Mouse (Mus musculus) hindbrain, embryonic 16.5 days (tissue): ENCODE data around the gene Slc24a4. TPM values are rescaled to one million over a fixed set of nuclear protein-coding genes. Genes with fewer than 3 reads are reported as not detected.

ENCODE experiments used
- ATAC-seq: fragments of 200-750 bp; cut with Nextera tagmentation; 2 replicates; pipeline ENCODE4 v1.8.0; 2017; ENCODE audit warnings: moderate TSS enrichment, moderate library complexity
- H3K27ac ChIP-seq: fragments of 300-500 bp; sonication (generic); 2 replicates; pipeline ENCODE4 v1.5.1; 2014; ENCODE audit warnings: low read depth, mild to moderate bottlenecking, control low read depth, low read length, moderate library complexity
- H3K27me3 ChIP-seq: fragments of 300-500 bp; sonication (generic); replicated peaks from 2 replicates; pipeline ENCODE4 v1.6.1; 2014; ENCODE audit warnings: low read length; ENCODE audit not compliant: control insufficient read depth, insufficient read depth
- H3K36me3 ChIP-seq: fragments of 300-500 bp; sonication (generic); 2 replicates; pipeline ENCODE4 v1.6.1; 2014; ENCODE audit warnings: mild to moderate bottlenecking, low read length, moderate library complexity, mixed read lengths; ENCODE audit not compliant: control insufficient read depth, insufficient read depth
- H3K4me1 ChIP-seq: fragments of 300-500 bp; sonication (generic); 2 replicates; pipeline ENCODE4 v1.6.1; 2014; ENCODE audit warnings: low read depth, low read length; ENCODE audit not compliant: control insufficient read depth, insufficient read depth
- H3K4me2 ChIP-seq: fragments of 300-500 bp; sonication (generic); 2 replicates; pipeline ENCODE4 v1.6.1; 2014; ENCODE audit warnings: mild to moderate bottlenecking, low read length, control low read depth, moderate library complexity
- H3K4me3 ChIP-seq: fragments of 300-500 bp; sonication (generic); 2 replicates; pipeline ENCODE4 v1.5.1; 2014; ENCODE audit warnings: mild to moderate bottlenecking, low read length, control low read depth, moderate library complexity
- H3K9ac ChIP-seq: fragments of 300-500 bp; sonication (generic); 2 replicates; pipeline ENCODE4 v1.6.1; 2014; ENCODE audit warnings: low read depth, mild to moderate bottlenecking, control low read depth, low read length, moderate library complexity
- H3K9me3 ChIP-seq: fragments of 300-500 bp; sonication (generic); 2 replicates; pipeline ENCODE4 v1.6.1; 2014; ENCODE audit warnings: mild to moderate bottlenecking, low read length, moderate library complexity; ENCODE audit not compliant: control insufficient read depth
- WGBS: fragments of 180-500 bp; shearing (Covaris S2); extraction: QIAGEN DNeasy Blood & Tissue Kit; methylation state at CpG from one replicate; pipeline ENCODE4 v1.1.7; 2014; 5-methylcytosine and 5-hydroxymethylcytosine counted together
- polyA plus RNA-seq: library from polyadenylated mRNA; unstranded; fragments of >200 nt; fragmentation: Nextera tagmentation; extraction: Ambion mirVana; gene quantifications from 2 replicates; pipeline ENCODE4 v1.2.1, GENCODE M21; 2015

Slc24a4 gene
- polyA plus RNA-seq, 1 experiment from 2014 or later: 2.2 TPM

DNA sequence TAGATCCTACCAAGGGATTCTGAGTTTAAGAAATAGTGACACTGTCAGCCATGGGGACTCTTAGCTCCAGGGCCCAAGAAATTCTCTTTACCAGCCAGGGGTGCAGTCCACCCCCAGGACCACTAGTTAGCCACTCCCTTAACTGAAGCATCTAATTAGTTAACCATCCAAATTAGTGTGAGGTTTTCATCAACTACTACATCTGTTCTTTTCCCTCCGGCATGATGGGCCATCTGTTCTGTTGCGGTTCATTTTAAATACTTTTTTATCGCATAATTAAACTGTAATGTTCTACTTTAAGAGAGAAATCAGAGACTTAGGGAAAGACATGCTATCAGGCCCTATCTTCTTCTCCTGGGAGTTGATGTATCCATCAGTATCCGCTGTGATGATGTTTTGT is 121.8 kb downstream of the Slc24a4 start:
- H3K36me3 ChIP-seq: no peaks in the 10 kb centered on the region
- ATAC-seq: no peak; the same call in 1 of the 2 replicates
- no peak overlapping the region for H3K9ac ChIP-seq
- no peak overlapping the region for H3K4me3 ChIP-seq
- H3K9me3 ChIP-seq: no peaks in the 10 kb centered on the region; the same call in 1 of the 2 replicates
- no peak overlapping the region for H3K4me2 ChIP-seq
- WGBS: 60% methylated on average over 4 of the region's 4 CpGs
- H3K27me3 ChIP-seq: no peaks in the 10 kb centered on the region
- H3K27ac ChIP-seq: no peak overlapping the region
- no peaks in the 10 kb centered on the region; the same call in 1 of the 2 replicates for H3K4me1 ChIP-seq

DNA sequence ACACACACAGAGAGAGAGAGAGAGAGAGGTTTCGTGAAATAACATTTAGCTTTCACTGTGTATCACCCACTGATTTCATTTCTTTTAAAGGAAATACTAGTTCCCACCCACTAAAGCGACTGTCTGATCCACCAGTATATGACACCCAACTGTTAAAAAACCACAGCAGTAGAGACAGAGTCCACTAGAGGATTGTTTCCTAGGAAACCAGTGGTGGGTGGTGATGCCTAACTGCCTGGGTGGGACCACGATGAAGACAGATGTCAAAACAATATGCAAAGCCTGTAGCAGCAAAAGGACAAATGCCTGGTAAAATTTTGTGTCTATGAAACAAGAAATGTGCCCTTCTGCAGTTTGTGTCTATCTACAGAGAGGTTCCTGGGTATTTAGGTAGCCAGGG is 122.5 kb downstream of the Slc24a4 start:
- Histone ChIP-seq H3K9me3 (no peaks in the 10 kb centered on the region; the same call in 1 of the 2 replicates), H3K27ac (no peak overlapping the region), H3K27me3 (no peaks in the 10 kb centered on the region), H3K4me3 (no peak overlapping the region), H3K4me1 (no peaks in the 10 kb centered on the region; the same call in 1 of the 2 replicates), H3K4me2 (no peak overlapping the region), H3K36me3 (no peaks in the 10 kb centered on the region), H3K9ac (no peak overlapping the region)
- 64% methylated on average over 3 of the region's 3 CpGs for WGBS
- peak; percentile 24; the same call in 1 of the 2 replicates for ATAC-seq

DNA sequence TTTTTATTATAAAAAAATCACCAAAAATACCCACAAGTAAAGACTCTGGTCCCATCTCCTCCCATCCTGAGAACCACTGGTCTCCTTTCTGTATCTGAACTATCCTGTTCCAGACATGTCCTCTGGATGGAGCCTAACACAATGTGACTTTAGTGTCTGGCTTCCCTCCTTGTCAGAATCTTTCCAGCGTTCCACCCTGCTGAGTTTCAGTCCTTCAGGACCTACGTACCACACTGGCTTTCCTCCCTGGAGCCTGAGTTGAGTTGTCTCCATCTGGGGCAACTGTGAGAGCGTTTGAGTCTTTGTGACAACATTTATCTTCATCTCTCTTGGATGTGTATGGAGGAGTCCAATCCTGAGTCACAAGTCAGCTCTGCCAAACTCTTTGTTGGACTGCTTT is 123.5 kb downstream of the Slc24a4 start:
- no peaks in the 10 kb centered on the region for H3K27me3 ChIP-seq
- no peak overlapping the region for H3K4me3 ChIP-seq
- H3K27ac ChIP-seq: no peak overlapping the region
- H3K9me3 ChIP-seq: no peaks in the 10 kb centered on the region; the same call in 1 of the 2 replicates
- ATAC-seq: no peak
- no peaks in the 10 kb centered on the region; the same call in 1 of the 2 replicates for H3K4me1 ChIP-seq
- no peaks in the 10 kb centered on the region for H3K36me3 ChIP-seq
- H3K9ac ChIP-seq: no peak overlapping the region
- WGBS: 62% methylated on average over 3 of the region's 3 CpGs
- H3K4me2 ChIP-seq: no peak overlapping the region

DNA sequence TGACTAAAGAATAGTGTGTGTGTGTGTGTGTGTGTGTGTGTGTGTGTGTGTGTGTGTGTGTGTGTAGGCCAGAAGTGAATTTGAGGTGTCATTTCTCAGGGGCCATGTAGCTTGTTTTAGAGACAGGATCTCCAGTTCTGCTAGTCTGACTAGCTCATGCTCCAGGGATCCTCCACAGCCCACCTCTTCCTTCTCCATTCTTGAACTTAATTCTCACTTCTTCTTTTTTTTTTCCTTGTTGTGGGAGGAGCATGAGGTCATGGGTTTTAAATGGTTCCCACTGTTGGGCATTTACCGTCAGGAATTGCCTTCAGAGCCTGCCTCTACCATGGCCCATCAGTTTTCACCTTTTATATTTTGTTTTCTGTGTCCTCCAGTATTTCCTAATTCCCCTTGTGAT is 124.0 kb downstream of the Slc24a4 start:
- Histone ChIP-seq H3K9ac (no peak overlapping the region), H3K4me3 (no peak overlapping the region), H3K27ac (no peak overlapping the region), H3K9me3 (no peaks in the 10 kb centered on the region; the same call in 1 of the 2 replicates), H3K4me1 (no peaks in the 10 kb centered on the region; the same call in 1 of the 2 replicates), H3K27me3 (no peaks in the 10 kb centered on the region), H3K4me2 (no peak overlapping the region), H3K36me3 (no peaks in the 10 kb centered on the region)
- 81% methylated on average over 1 of the region's 1 CpGs for WGBS
- no peak for ATAC-seq

DNA sequence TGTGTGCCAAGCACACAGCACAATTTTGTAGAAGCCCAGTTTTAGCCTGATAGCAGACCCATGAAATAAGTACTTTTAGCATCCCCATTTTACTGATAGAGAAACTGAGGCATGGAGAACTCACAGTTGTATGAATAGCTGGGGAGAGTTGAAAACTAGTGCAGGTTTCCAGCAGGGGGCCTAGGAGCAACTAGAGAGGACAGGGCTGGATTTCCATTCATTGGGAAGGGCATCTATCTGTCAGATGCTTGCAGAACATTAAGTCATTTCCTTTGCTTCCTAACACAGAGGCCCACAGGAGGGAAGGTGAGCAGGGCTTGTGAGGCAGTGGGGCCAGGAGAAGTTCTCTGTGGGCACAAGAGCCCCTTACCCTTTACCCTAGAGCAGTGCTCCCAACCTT is 126.5 kb downstream of the Slc24a4 start:
- Histone ChIP-seq H3K36me3 (no peaks in the 10 kb centered on the region), H3K4me2 (no peak overlapping the region), H3K27ac (no peak overlapping the region), H3K27me3 (no peaks in the 10 kb centered on the region), H3K9ac (no peak overlapping the region), H3K4me3 (no peak overlapping the region), H3K9me3 (no peaks in the 10 kb centered on the region), H3K4me1 (no peaks in the 10 kb centered on the region; the same call in 1 of the 2 replicates)
- ATAC-seq: no peak

DNA sequence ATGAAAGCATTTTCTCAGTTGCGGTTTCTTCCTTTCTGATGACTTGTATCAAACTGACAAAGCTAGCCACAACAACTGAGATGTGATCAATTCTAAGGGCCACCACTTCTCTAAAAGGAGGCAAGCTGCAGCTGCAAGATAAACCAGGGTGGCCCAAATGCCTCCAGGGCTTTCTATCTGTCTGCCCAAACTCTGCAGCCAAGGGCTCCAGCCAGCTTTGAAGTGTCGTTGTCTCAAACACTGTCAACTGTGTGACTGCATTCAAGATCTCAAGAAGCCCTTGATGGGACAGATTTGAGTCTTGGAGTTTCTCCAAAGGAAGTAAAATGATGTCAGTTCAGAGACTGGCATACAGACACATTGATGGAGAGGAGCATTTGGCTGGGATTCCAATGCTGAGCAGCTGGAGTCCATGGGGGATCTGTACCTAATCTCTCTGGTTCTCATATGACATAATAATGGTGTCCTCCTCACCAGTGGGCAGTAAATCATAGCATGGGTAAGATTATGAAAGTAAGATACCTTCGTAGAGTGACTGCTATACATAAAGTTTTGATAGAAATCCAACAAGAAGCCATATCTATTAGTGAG is 130.1 kb downstream of the Slc24a4 start:
- ATAC-seq: no peak
- H3K4me2 ChIP-seq: no peak overlapping the region
- no peak overlapping the region for H3K27ac ChIP-seq
- no peaks in the 10 kb centered on the region for H3K9me3 ChIP-seq
- no peak overlapping the region for H3K9ac ChIP-seq
- no peaks in the 10 kb centered on the region for H3K4me1 ChIP-seq
- H3K4me3 ChIP-seq: no peak overlapping the region
- H3K27me3 ChIP-seq: no peaks in the 10 kb centered on the region
- no peaks in the 10 kb centered on the region for H3K36me3 ChIP-seq
- WGBS: 81% methylated on average over 3 of the region's 3 CpGs

DNA sequence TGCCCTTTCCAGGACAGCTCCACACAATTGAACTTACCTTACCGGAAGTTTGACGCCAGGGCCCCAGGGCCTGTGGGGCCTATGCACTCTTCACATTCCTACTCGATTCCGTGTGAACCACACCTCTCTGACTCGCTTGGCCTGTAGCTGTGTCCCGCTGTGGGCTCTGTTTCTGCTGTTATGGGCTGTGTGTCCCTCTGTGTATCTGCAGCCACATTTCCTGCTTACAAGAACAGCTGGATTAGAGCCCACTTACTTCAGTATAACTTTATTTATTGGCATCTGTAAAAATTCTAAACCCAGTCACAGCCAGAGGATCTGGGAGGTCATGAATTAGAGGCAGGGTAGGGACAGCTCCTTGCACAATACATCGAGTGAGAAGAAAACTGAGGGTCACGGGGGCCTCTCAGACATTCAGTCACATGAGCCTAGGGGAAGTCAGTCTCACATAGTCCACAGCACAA is 133.4 kb downstream of the Slc24a4 start:
- no peaks in the 10 kb centered on the region for H3K9me3 ChIP-seq
- H3K4me2 ChIP-seq: no peak overlapping the region
- no peaks in the 10 kb centered on the region for H3K4me1 ChIP-seq
- ATAC-seq: no peak
- H3K36me3 ChIP-seq: no peaks in the 10 kb centered on the region
- WGBS: 68% methylated on average over 8 of the region's 8 CpGs
- no peak overlapping the region for H3K4me3 ChIP-seq
- no peak overlapping the region for H3K9ac ChIP-seq
- H3K27me3 ChIP-seq: no peaks in the 10 kb centered on the region
- H3K27ac ChIP-seq: no peak overlapping the region

DNA sequence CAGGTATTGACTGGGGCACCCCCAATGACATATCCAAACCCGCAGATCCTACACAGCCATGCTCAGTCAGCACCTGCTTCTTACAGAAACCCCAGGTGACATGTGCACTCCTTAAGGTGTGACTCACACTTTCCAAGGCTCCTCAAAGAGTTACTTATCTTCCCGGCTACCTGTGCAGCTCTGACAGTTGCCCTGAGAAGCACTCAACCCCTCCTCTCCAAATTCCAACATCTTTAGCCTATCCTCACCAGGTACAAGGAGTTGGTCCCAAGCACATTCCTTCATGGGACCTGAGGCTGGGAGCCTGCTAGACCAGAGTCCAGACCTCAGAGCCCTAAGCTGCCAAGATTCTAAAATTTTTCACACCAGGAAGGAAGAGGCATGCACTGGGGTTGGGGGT is 134.3 kb downstream of the Slc24a4 start:
- Histone ChIP-seq H3K27me3 (no peaks in the 10 kb centered on the region), H3K4me2 (no peak overlapping the region), H3K9ac (no peak overlapping the region), H3K4me3 (no peak overlapping the region), H3K27ac (no peak overlapping the region), H3K36me3 (no peaks in the 10 kb centered on the region), H3K4me1 (no peaks in the 10 kb centered on the region), H3K9me3 (no peaks in the 10 kb centered on the region)
- WGBS: 92% methylated on average over 2 of the region's 2 CpGs
- ATAC-seq: no peak

DNA sequence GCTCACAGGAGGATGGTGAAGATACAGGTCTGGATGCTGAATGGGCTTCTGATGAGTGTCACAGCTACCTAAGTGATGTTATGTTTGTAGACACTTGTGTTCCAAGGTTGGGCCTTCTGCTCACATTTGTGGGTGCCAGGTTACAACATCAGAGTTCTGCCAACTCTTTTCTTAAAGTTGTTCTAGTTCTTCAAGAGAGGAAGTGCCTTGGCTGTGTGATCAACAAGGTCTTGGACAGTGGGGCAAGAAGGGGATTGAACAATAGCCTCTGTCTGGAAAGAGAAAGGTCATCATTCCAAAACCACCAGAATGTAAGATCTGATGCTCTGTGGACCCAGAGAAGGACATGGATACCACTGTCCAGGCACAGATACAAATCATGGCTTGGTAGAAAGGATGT is 134.7 kb downstream of the Slc24a4 start:
- H3K27me3 ChIP-seq: no peaks in the 10 kb centered on the region
- H3K36me3 ChIP-seq: no peaks in the 10 kb centered on the region

More for the DNA sequence above, 134.7 kb downstream of the Slc24a4 start:
- Histone ChIP-seq H3K4me1 (no peaks in the 10 kb centered on the region), H3K4me3 (no peak overlapping the region), H3K9ac (no peak overlapping the region), H3K4me2 (no peak overlapping the region), H3K9me3 (no peaks in the 10 kb centered on the region), H3K27ac (no peak overlapping the region)
- no peak for ATAC-seq
